Mouse (Mus musculus): ENCODE data around the gene Cct8.

DNA sequence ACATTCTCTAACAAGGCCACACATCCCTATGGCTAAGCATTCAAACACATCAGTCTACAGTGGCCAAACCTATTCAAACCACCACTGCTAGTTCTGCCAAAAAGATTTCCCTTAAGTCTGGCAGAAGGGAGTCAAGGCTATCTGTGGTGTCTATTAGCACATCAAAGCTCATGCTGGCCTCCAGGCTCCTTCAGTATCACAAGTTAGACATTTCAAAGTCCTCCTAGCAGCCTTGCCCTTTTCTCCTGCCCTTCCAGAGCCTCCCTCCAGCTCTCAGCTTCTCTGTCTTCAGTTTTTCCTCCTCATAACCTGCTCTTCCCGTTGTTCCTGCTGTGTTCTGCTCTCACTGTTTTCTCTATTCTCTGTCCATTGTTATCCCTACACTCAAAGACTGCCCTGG is 51.6 kb downstream of the Cct8 start:
- no peak for TF ChIP-seq MXI1 (IDR thresholded peaks at IDR 0.05; ENCODE audit: low read depth, low read length)
- no peak for TF ChIP-seq MYC (IDR thresholded peaks at IDR 0.05; ENCODE audit: low read depth, low read length)
- TF ChIP-seq USF2 (IDR thresholded peaks at IDR 0.05; ENCODE audit: borderline replicate concordance in 1 of 2, insufficient read depth in 1 of 2, low read depth in 1 of 2, low read length in 2 of 2), result no peak
- no peak for TF ChIP-seq CTCF (IDR thresholded peaks at IDR 0.05 in 2 of 3, conservative IDR thresholded peaks at IDR 0.05 in 1 of 3; ENCODE audit: control insufficient read depth in 1 of 3, insufficient read depth in 1 of 3, low read depth in 2 of 3, low read length in 3 of 3, poor library complexity in 1 of 3, severe bottlenecking in 1 of 3)
- TF ChIP-seq POLR2A (IDR thresholded peaks at IDR 0.05; ENCODE audit: control insufficient read depth in 1 of 2, insufficient read depth in 1 of 2, low read depth in 1 of 2, low read length in 2 of 2, poor library complexity in 1 of 2), result no peak
- no peak for TF ChIP-seq KAT2A (conservative IDR thresholded peaks at IDR 0.05; ENCODE audit: low read depth, low read length)
- TF ChIP-seq ZKSCAN1 (IDR thresholded peaks at IDR 0.05; ENCODE audit: low read depth, low read length), result no peak
- no peak for TF ChIP-seq ETS1 (IDR thresholded peaks at IDR 0.05; ENCODE audit: low read depth, low read length)
- TF ChIP-seq CHD1 (IDR thresholded peaks at IDR 0.05; ENCODE audit: low read depth, low read length), result no peak
- no peak for TF ChIP-seq EP300 (IDR thresholded peaks at IDR 0.05; ENCODE audit: low read depth in 1 of 2, low read length in 2 of 2)
- no peak for TF ChIP-seq POLR2AphosphoS2 (IDR thresholded peaks at IDR 0.05; ENCODE audit: low read length)

Measured in MEL (cell line).